Mouse (Mus musculus) lung, postnatal 0 days (tissue): Measurements from ENCODE around the gene Hsd17b12. TPM values are rescaled to one million over a fixed set of nuclear protein-coding genes. Genes with fewer than 3 reads are reported as not detected.
A peak's percentile ranks its signal among the peaks of the same experiment; 100 is the strongest.

Experiments used
- ATAC-seq: fragments of 200-750 bp; cut with Nextera tagmentation; 2 replicates; pipeline ENCODE4 v1.8.0; 2017; ENCODE audit warnings: moderate library complexity
- DNase-seq: peaks from one replicate; pipeline ENCODE4 v3.0.0-alpha.2; 2016; ENCODE audit warnings: low spot score
- H3K27ac ChIP-seq: fragments of 300-500 bp; sonication (generic); 2 replicates; pipeline ENCODE4 v1.5.1; 2014; ENCODE audit warnings: antibody characterized with exemption, mild to moderate bottlenecking, low read length, mixed read lengths
- H3K27me3 ChIP-seq: fragments of 300-500 bp; sonication (generic); replicated peaks from 2 replicates; pipeline ENCODE4 v1.6.1; 2014; ENCODE audit warnings: low read length, mixed read lengths; ENCODE audit not compliant: insufficient read depth
- H3K36me3 ChIP-seq: fragments of 300-500 bp; sonication (generic); 2 replicates; pipeline ENCODE4 v1.6.1; 2014; ENCODE audit warnings: low read length, mixed read lengths; ENCODE audit not compliant: insufficient read depth
- H3K4me1 ChIP-seq: fragments of 300-500 bp; sonication (generic); 2 replicates; pipeline ENCODE4 v1.6.1; 2014; ENCODE audit warnings: antibody characterized with exemption, low read depth, low read length, mixed read lengths; ENCODE audit not compliant: insufficient read depth
- H3K4me2 ChIP-seq: fragments of 300-500 bp; sonication (generic); replicated peaks from 2 replicates; pipeline ENCODE4 v1.6.1; 2014; ENCODE audit warnings: low read depth, mild to moderate bottlenecking, low read length, moderate library complexity, mixed read lengths
- H3K4me3 ChIP-seq: fragments of 300-500 bp; sonication (generic); 2 replicates; pipeline ENCODE4 v1.5.1; 2014; ENCODE audit warnings: low read depth, low read length
- H3K9ac ChIP-seq: fragments of 300-500 bp; sonication (generic); replicated peaks from 2 replicates; pipeline ENCODE4 v1.6.1; 2014; ENCODE audit warnings: low read depth, mild to moderate bottlenecking
- H3K9me3 ChIP-seq: fragments of 300-500 bp; sonication (generic); 2 replicates; pipeline ENCODE4 v1.6.1; 2016; ENCODE audit warnings: low read length, mixed read lengths
- CTCF ChIP-seq: IDR thresholded peaks from 2 replicates; pipeline ENCODE4 v1.5.1; 2016; ENCODE audit warnings: antibody characterized with exemption, mild to moderate bottlenecking
- EP300 ChIP-seq: IDR thresholded peaks from 2 replicates; pipeline ENCODE4 v1.6.1; 2016; ENCODE audit warnings: antibody characterized with exemption, mild to moderate bottlenecking, control low read depth
- WGBS: fragments of 180-500 bp; shearing (Covaris S2); extraction: QIAGEN DNeasy Blood & Tissue Kit; methylation state at CpG from one replicate; pipeline ENCODE4 v1.1.7; 2014; 5-methylcytosine and 5-hydroxymethylcytosine counted together
- polyA plus RNA-seq: library from polyadenylated mRNA; unstranded; fragments of >200 nt; fragmentation: Nextera tagmentation; extraction: Ambion mirVana; gene quantifications from 2 replicates; pipeline ENCODE4 v1.2.1, GENCODE M21; 2015

Hsd17b12 gene
- polyA plus RNA-seq, 1 experiment from 2014 or later: 69.7 TPM

GRCm38 (mm10) chr2:94176381-94176780, 18.6 kb upstream of the Hsd17b12 start:
- Histone ChIP-seq H3K4me3 (no peak overlapping the region), H3K27ac (no peak overlapping the region), H3K4me1 (peaks cover 5% of the 10 kb centered on the region; the same call in 1 of the 2 replicates), H3K27me3 (no peaks in the 10 kb centered on the region; the same call in 1 of the 2 replicates), H3K9ac (no peak overlapping the region), H3K4me2 (no peak overlapping the region), H3K36me3 (no peaks in the 10 kb centered on the region), H3K9me3 (no peaks in the 10 kb centered on the region)
- TF ChIP-seq EP300: no peak
- TF ChIP-seq CTCF: no peak
- DNase-seq: no peak
- 87% methylated on average over 3 of the region's 3 CpGs for WGBS
- ATAC-seq: no peak

- Histone ChIP-seq H3K36me3 (no peaks in the 10 kb centered on the region), H3K27me3 (no peaks in the 10 kb centered on the region), H3K4me2 (no peak overlapping the region), H3K9me3 (no peaks in the 10 kb centered on the region), H3K9ac (no peak overlapping the region), H3K27ac (no peak overlapping the region), H3K4me1 (peaks cover 5% of the 10 kb centered on the region; the same call in 1 of the 2 replicates), H3K4me3 (no peak overlapping the region)
- WGBS: 87% methylated on average over 13 of the region's 13 CpGs
- TF ChIP-seq EP300 (no peak), CTCF (no peak)
- ATAC-seq (no peak), DNase-seq (no peak)
Observed at GRCm38 (mm10) chr2:94173549-94173948, 15.8 kb upstream of the Hsd17b12 start.

- ATAC-seq (no peak), DNase-seq (no peak)
- TF ChIP-seq EP300 (no peak), CTCF (no peak)
- no peak overlapping the region for H3K4me2 ChIP-seq
- H3K4me3 ChIP-seq: no peak overlapping the region
- no peaks in the 10 kb centered on the region for H3K36me3 ChIP-seq
- 56% methylated on average over 2 of the region's 2 CpGs for WGBS
- no peaks in the 10 kb centered on the region; the same call in 1 of the 2 replicates for H3K4me1 ChIP-seq
- no peak overlapping the region for H3K9ac ChIP-seq
- no peak overlapping the region for H3K27ac ChIP-seq
- H3K27me3 ChIP-seq: no peaks in the 10 kb centered on the region
- H3K9me3 ChIP-seq: no peaks in the 10 kb centered on the region
Observed at GRCm38 (mm10) chr2:94163207-94163606, 5.4 kb upstream of the Hsd17b12 start.

GRCm38 (mm10) chr2:94162141-94162540, 4.4 kb upstream of the Hsd17b12 start:
- ATAC-seq (no peak), DNase-seq (no peak)
- Histone ChIP-seq H3K4me3 (no peak overlapping the region), H3K4me2 (no peak overlapping the region), H3K9ac (no peak overlapping the region), H3K36me3 (no peaks in the 10 kb centered on the region), H3K27ac (no peak overlapping the region), H3K4me1 (no peaks in the 10 kb centered on the region; the same call in 1 of the 2 replicates), H3K9me3 (no peaks in the 10 kb centered on the region), H3K27me3 (no peaks in the 10 kb centered on the region)
- 52% methylated on average over 6 of the region's 6 CpGs for WGBS
- no peak for TF ChIP-seq EP300
- TF ChIP-seq CTCF: no peak

- Histone ChIP-seq H3K4me1 (no peaks in the 10 kb centered on the region; the same call in 1 of the 2 replicates), H3K27ac (peak overlapping the region; percentile 73), H3K36me3 (no peaks in the 10 kb centered on the region), H3K9ac (peak overlapping the region; percentile 36; the same call in 1 of the 2 replicates), H3K27me3 (no peaks in the 10 kb centered on the region), H3K4me3 (peak overlapping the region; percentile 51), H3K4me2 (peak overlapping the region; percentile 54), H3K9me3 (no peaks in the 10 kb centered on the region)
- TF ChIP-seq CTCF (no peak), EP300 (no peak)
- ATAC-seq (no peak), DNase-seq (no peak)
- 15% methylated on average over 4 of the region's 4 CpGs for WGBS
Observed at GRCm38 (mm10) chr2:94158520-94158884, 738 bp upstream of the Hsd17b12 start.

- Histone ChIP-seq H3K27ac (peak overlapping the region; percentile 84), H3K9me3 (no peaks in the 10 kb centered on the region), H3K9ac (peak overlapping the region; percentile 74), H3K36me3 (no peaks in the 10 kb centered on the region), H3K4me3 (peak overlapping the region; percentile 85), H3K4me2 (peak overlapping the region; percentile 90), H3K4me1 (no peaks in the 10 kb centered on the region; the same call in 1 of the 2 replicates), H3K27me3 (no peaks in the 10 kb centered on the region)
- TF ChIP-seq CTCF: no peak
- TF ChIP-seq EP300: no peak
- under 1% methylated on average over 10 of the region's 10 CpGs for WGBS
- no peak for ATAC-seq
- DNase-seq: peak; percentile 20
Observed at GRCm38 (mm10) chr2:94157051-94157450, 713 bp downstream of the Hsd17b12 start.

GRCm38 (mm10) chr2:94145146-94145542, 12.6 kb downstream of the Hsd17b12 start:
- Histone ChIP-seq H3K9me3 (no peaks in the 10 kb centered on the region), H3K4me1 (no peaks in the 10 kb centered on the region), H3K27me3 (no peaks in the 10 kb centered on the region), H3K9ac (no peak overlapping the region), H3K27ac (no peak overlapping the region), H3K4me2 (no peak overlapping the region), H3K4me3 (no peak overlapping the region), H3K36me3 (no peaks in the 10 kb centered on the region)
- WGBS: 47% methylated on average over 2 of the region's 2 CpGs
- no peak for ATAC-seq
- no peak for DNase-seq
- TF ChIP-seq CTCF (no peak), EP300 (no peak)
